Mouse (Mus musculus) lung, postnatal 25 days (tissue): Measurements from ENCODE around the gene Atg9a.
"Not testable (repeated sequence)": the region's sequence is repeated elsewhere in the genome, so short reads cannot be mapped to it uniquely, and the experiment has no call there.

ENCODE experiments used
- DNase-seq: peaks from one replicate; pipeline ENCODE4 v3.0.0; 2022; ENCODE audit warnings: low spot score

Gene Atg9a

GRCm38 (mm10) chr1:75191622-75192402 lies at the start of gene Atg9a, which contains the start of gene Ankzf1:
Gene Atg9a, minus strand, starts transcription at chr1:75192196.
Gene Ankzf1, plus strand, starts transcription at chr1:75192151.
- DNase-seq: peak; percentile 99

- DNase-seq: no peak
Measured at GRCm38 (mm10) chr1:75239591-75239990, 47.6 kb upstream of the Atg9a start.

- peak; percentile 92 for DNase-seq
Measured at GRCm38 (mm10) chr1:75236117-75237050, 44.4 kb upstream of the Atg9a start, which contains the start of gene Dnajb2. Gene Dnajb2, plus strand, starts transcription at chr1:75236406.

- DNase-seq: peak; percentile 80
Measured at GRCm38 (mm10) chr1:75234606-75235005, 42.6 kb upstream of the Atg9a start.

GRCm38 (mm10) chr1:75232489-75232888 lies 40.5 kb upstream of the Atg9a start:
- not testable (repeated sequence) for DNase-seq

- no peak for DNase-seq
Measured at GRCm38 (mm10) chr1:75231664-75232152, 39.7 kb upstream of the Atg9a start, which contains the start of gene A630095N17Rik. Gene A630095N17Rik, minus strand, starts transcription at chr1:75232102.

GRCm38 (mm10) chr1:75231224-75231623 lies 39.2 kb upstream of the Atg9a start:
- DNase-seq: no peak

GRCm38 (mm10) chr1:75230335-75230994 lies 38.5 kb upstream of the Atg9a start:
- DNase-seq: no peak

- no peak for DNase-seq
Measured at GRCm38 (mm10) chr1:75229158-75229557, 37.2 kb upstream of the Atg9a start.

- DNase-seq: no peak
Measured at GRCm38 (mm10) chr1:75227653-75228052, 35.7 kb upstream of the Atg9a start.

GRCm38 (mm10) chr1:75226138-75226537 lies 34.1 kb upstream of the Atg9a start:
- DNase-seq: no peak

GRCm38 (mm10) chr1:75225473-75225872 lies 33.5 kb upstream of the Atg9a start:
- DNase-seq: no peak

- no peak for DNase-seq
Measured at GRCm38 (mm10) chr1:75223532-75223931, 31.5 kb upstream of the Atg9a start.

- DNase-seq: no peak
Measured at GRCm38 (mm10) chr1:75222926-75223325, 30.9 kb upstream of the Atg9a start.

- DNase-seq: no peak
Measured at GRCm38 (mm10) chr1:75221538-75221937, 29.5 kb upstream of the Atg9a start.

- no peak for DNase-seq
Measured at GRCm38 (mm10) chr1:75219531-75219930, 27.5 kb upstream of the Atg9a start, which contains the start of gene Tuba4a. Gene Tuba4a, minus strand, starts transcription at chr1:75219865.

- DNase-seq: peak; percentile 94
Measured at GRCm38 (mm10) chr1:75219078-75219477, 27.1 kb upstream of the Atg9a start.

GRCm38 (mm10) chr1:75218227-75219001 lies 26.4 kb upstream of the Atg9a start:
- DNase-seq: peak; percentile 48

- no peak for DNase-seq
Measured at GRCm38 (mm10) chr1:75217893-75218226, 25.9 kb upstream of the Atg9a start.

- DNase-seq: no peak
Measured at GRCm38 (mm10) chr1:75216797-75217585, 25.0 kb upstream of the Atg9a start.
